20 mouse cellular contexts compared by ENCODE assay signal in the genomic region with DNA sequence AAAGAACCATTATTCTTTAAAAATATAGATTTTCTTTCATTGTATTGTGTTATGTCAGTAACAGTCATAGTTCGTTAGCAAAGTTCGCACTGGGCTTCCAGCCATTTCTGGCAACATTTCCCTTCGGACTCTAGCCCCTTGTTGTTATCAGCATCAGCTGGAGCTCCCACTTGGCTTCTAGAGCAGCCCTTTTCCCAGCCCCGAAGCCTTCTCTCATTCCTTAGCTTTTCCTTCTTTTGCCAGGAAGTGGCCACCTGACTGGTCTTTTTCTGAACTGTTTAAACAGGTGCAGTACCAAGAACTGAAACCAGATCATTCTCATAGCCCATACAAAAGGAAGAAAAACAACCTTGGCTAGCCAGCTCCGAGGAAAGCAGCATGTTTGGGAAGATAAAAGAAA.
DNase-seq lines count a peak whose midpoint lies in the region; ATAC-seq and TF ChIP-seq lines count a peak whose summit lies in the region.
"Had no signal": no experiment of that assay in that cellular context is flagged by ENCODE, and none has a peak within 500 bp of the region (broad histone marks: within the 10 kb centered on the region; RNA-seq: fewer than 3 reads in every experiment).

No protein-coding gene starts in this region.

- TF ChIP-seq CTCF in kidney, postnatal 0 days (IDR thresholded peaks at IDR 0.05; ENCODE audit: low read depth) = no peak

- 43% methylated on average over 5 of the region's 5 CpGs for WGBS in kidney, postnatal 0 days
- WGBS in embryonic facial prominence, embryonic 14.5 days = 59% methylated on average over 5 of the region's 5 CpGs
- 27% methylated on average over 5 of the region's 5 CpGs for WGBS in heart, embryonic 14.5 days
- WGBS in midbrain, embryonic 11.5 days = 70% methylated on average over 5 of the region's 5 CpGs

- no peaks in the 10 kb centered on the region for H3K9me3 ChIP-seq in kidney, postnatal 0 days (replicated peaks; ENCODE audit: low read length)
- H3K9me3 ChIP-seq in embryonic facial prominence, embryonic 14.5 days (ENCODE audit: control insufficient read depth, low read length) = no peaks in the 10 kb centered on the region
- no peaks in the 10 kb centered on the region for H3K9me3 ChIP-seq in heart, embryonic 14.5 days (ENCODE audit: control insufficient read depth, low read length)
- no peaks in the 10 kb centered on the region for H3K9me3 ChIP-seq in midbrain, embryonic 11.5 days (ENCODE audit: control insufficient read depth, low read length)
- H3K9me3 ChIP-seq: embryonic facial prominence, embryonic 15.5 days; forebrain, embryonic 10.5 days; hindbrain, embryonic 10.5 days; liver, embryonic 13.5 days had no signal

- no peaks in the 10 kb centered on the region for H3K27me3 ChIP-seq in kidney, postnatal 0 days (ENCODE audit: insufficient read depth, low read length)
- no peaks in the 10 kb centered on the region for H3K27me3 ChIP-seq in embryonic facial prominence, embryonic 14.5 days (replicated peaks; ENCODE audit: control insufficient read depth, insufficient read depth, low read length)
- H3K27me3 ChIP-seq in heart, embryonic 14.5 days (ENCODE audit: control insufficient read depth, insufficient read depth, low read length) = no peaks in the 10 kb centered on the region
- no peaks in the 10 kb centered on the region for H3K27me3 ChIP-seq in myocyte (ENCODE audit: control insufficient read depth, insufficient read depth, insufficient read length)
- no peaks in the 10 kb centered on the region for H3K27me3 ChIP-seq in midbrain, embryonic 11.5 days (ENCODE audit: control insufficient read depth, insufficient read depth, low read length)
- H3K27me3 ChIP-seq: embryonic facial prominence, embryonic 15.5 days; liver, embryonic 13.5 days had no signal

- DNase-seq in kidney, postnatal 0 days (ENCODE audit: low spot score) = no peak
- DNase-seq in kidney, postnatal 36 days = no peak
- DNase-seq in embryonic facial prominence, embryonic 14.5 days (ENCODE audit: low spot score) = no peak
- no peak for DNase-seq in midbrain, embryonic 11.5 days (ENCODE audit: low spot score, missing footprints)
- DNase-seq in spleen, adult 18-20 months = no peak
- DNase-seq: adrenal gland, postnatal 25 days; cerebellum, adult 2 months; gastrocnemius, postnatal 10 days; kidney, adult 8-10 months; liver, embryonic 13.5 days; midbrain, embryonic 14.5 days; retina, postnatal 1 day; thymus, adult 2 months had no signal

- no peak overlapping the region for H3K27ac ChIP-seq in kidney, postnatal 0 days
- H3K27ac ChIP-seq in embryonic facial prominence, embryonic 14.5 days (replicated peaks; ENCODE audit: low read depth, low read length) = no peak overlapping the region
- H3K27ac ChIP-seq in heart, embryonic 14.5 days (replicated peaks in 1 of 2; ENCODE audit: control insufficient read depth in 1 of 2, insufficient read depth in 1 of 2, low read depth in 2 of 2, low read length in 2 of 2) = no peak overlapping the region
- H3K27ac ChIP-seq in midbrain, embryonic 11.5 days (ENCODE audit: low read depth, low read length) = no peak overlapping the region
- H3K27ac ChIP-seq: embryonic facial prominence, embryonic 15.5 days; forebrain, embryonic 10.5 days; hindbrain, embryonic 10.5 days; left cerebral cortex, adult 2 months; liver, embryonic 13.5 days; macrophage had no signal

- H3ac ChIP-seq in myocyte (ENCODE audit: control insufficient read depth, insufficient read length) = no peak overlapping the region

- H3K79me2 ChIP-seq in myocyte (ENCODE audit: control insufficient read depth, insufficient read depth) = no peaks in the 10 kb centered on the region

- H3K9ac ChIP-seq in kidney, postnatal 0 days (ENCODE audit: low read depth, low read length) = no peak overlapping the region
- H3K9ac ChIP-seq in embryonic facial prominence, embryonic 14.5 days (ENCODE audit: low read depth, low read length) = no peak overlapping the region
- no peak overlapping the region for H3K9ac ChIP-seq in heart, embryonic 14.5 days (ENCODE audit: low read length)
- H3K9ac ChIP-seq in midbrain, embryonic 11.5 days (ENCODE audit: low read length) = no peak overlapping the region
- H3K9ac ChIP-seq: embryonic facial prominence, embryonic 15.5 days; liver, embryonic 13.5 days had no signal

- H3K36me3 ChIP-seq in kidney, postnatal 0 days (ENCODE audit: insufficient read depth, low read length) = no peaks in the 10 kb centered on the region
- no peaks in the 10 kb centered on the region for H3K36me3 ChIP-seq in embryonic facial prominence, embryonic 14.5 days (ENCODE audit: control insufficient read depth, insufficient read depth, low read length)
- H3K36me3 ChIP-seq in heart, embryonic 14.5 days (ENCODE audit: control insufficient read depth, insufficient read depth, low read length) = no peaks in the 10 kb centered on the region
- H3K36me3 ChIP-seq in myocyte (ENCODE audit: control insufficient read depth, insufficient read depth) = no peaks in the 10 kb centered on the region
- H3K36me3 ChIP-seq in midbrain, embryonic 11.5 days (ENCODE audit: control insufficient read depth, insufficient read depth, low read length) = no peaks in the 10 kb centered on the region
- H3K36me3 ChIP-seq: embryonic facial prominence, embryonic 15.5 days; forebrain, embryonic 10.5 days; hindbrain, embryonic 10.5 days; liver, embryonic 13.5 days had no signal

- no peak overlapping the region for H3K4me3 ChIP-seq in kidney, postnatal 0 days (replicated peaks; ENCODE audit: low read depth, low read length)
- no peak overlapping the region for H3K4me3 ChIP-seq in embryonic facial prominence, embryonic 14.5 days (ENCODE audit: low read depth, low read length)
- no peak overlapping the region for H3K4me3 ChIP-seq in heart, embryonic 14.5 days (ENCODE audit: control insufficient read depth in 1 of 2, insufficient read depth in 1 of 2, low read depth in 1 of 2, low read length in 2 of 2)
- no peak overlapping the region for H3K4me3 ChIP-seq in myocyte
- no peak overlapping the region for H3K4me3 ChIP-seq in midbrain, embryonic 11.5 days (ENCODE audit: low read depth, low read length)
- H3K4me3 ChIP-seq: embryonic facial prominence, embryonic 15.5 days; forebrain, embryonic 10.5 days; hindbrain, embryonic 10.5 days; left cerebral cortex, adult 2 months; liver, embryonic 13.5 days had no signal

- H3K4me2 ChIP-seq in kidney, postnatal 0 days (ENCODE audit: low read length) = 0 out of 2 replicates have a peak overlapping the region, but pooled peaks have one; percentile 23
- no peak overlapping the region for H3K4me2 ChIP-seq in embryonic facial prominence, embryonic 14.5 days (ENCODE audit: low read depth, low read length)
- peak overlapping the region; percentile 38 for H3K4me2 ChIP-seq in heart, embryonic 14.5 days (ENCODE audit: low read length)
- peak overlapping the region; percentile 6 for H3K4me2 ChIP-seq in myocyte (ENCODE audit: low read depth)
- H3K4me2 ChIP-seq in midbrain, embryonic 11.5 days = no peak overlapping the region
- H3K4me2 ChIP-seq: embryonic facial prominence, embryonic 15.5 days; liver, embryonic 13.5 days had no signal

- no peak for ATAC-seq in kidney, postnatal 0 days (replicated peaks; ENCODE audit: low FRiP score, low read depth)
- ATAC-seq in embryonic facial prominence, embryonic 14.5 days (ENCODE audit: low read depth) = 0 out of 2 replicates have a peak, but pooled peaks have one; percentile 37
- ATAC-seq in heart, embryonic 14.5 days (ENCODE audit: insufficient number of reproducible peaks, insufficient read depth, low FRiP score, low read depth) = no peak
- no peak for ATAC-seq in midbrain, embryonic 11.5 days (ENCODE audit: low FRiP score)

- no peak for TF ChIP-seq POLR2A in myocyte (IDR thresholded peaks at IDR 0.05; ENCODE audit: insufficient read length, low read depth)

- no peaks in the 10 kb centered on the region for H3K4me1 ChIP-seq in kidney, postnatal 0 days (replicated peaks; ENCODE audit: insufficient read depth, low read length)
- H3K4me1 ChIP-seq in embryonic facial prominence, embryonic 14.5 days (ENCODE audit: control insufficient read depth, insufficient read depth, low read length) = no peaks in the 10 kb centered on the region
- peaks cover 0 to 4% of the 10 kb centered on the region in 2 experiments; a peak in 1 of 4 replicates for H3K4me1 ChIP-seq in heart, embryonic 14.5 days (ENCODE audit: control insufficient read depth in 2 of 2, insufficient read depth in 2 of 2, low read length in 2 of 2)
- H3K4me1 ChIP-seq in midbrain, embryonic 11.5 days (ENCODE audit: control insufficient read depth, insufficient read depth, low read length) = no peaks in the 10 kb centered on the region
- H3K4me1 ChIP-seq: embryonic facial prominence, embryonic 15.5 days; forebrain, embryonic 10.5 days; hindbrain, embryonic 10.5 days; liver, embryonic 13.5 days had no signal

TF ChIP-seq in myocyte, 11 proteins besides CTCF, POLR2A, EP300 and RAD21:
- no peak for TF ChIP-seq SRF (IDR thresholded peaks at IDR 0.05; ENCODE audit: control insufficient read depth, insufficient read length, low read depth)
- TF ChIP-seq CEBPB (IDR thresholded peaks at IDR 0.05; ENCODE audit: insufficient read depth, poor library complexity, severe bottlenecking) = no peak
- no peak for TF ChIP-seq TCF12 (IDR thresholded peaks at IDR 0.05; ENCODE audit: insufficient read depth, poor library complexity, severe bottlenecking)
- no peak for TF ChIP-seq MYOD1 (IDR thresholded peaks at IDR 0.05; ENCODE audit: control insufficient read depth in 1 of 3, insufficient read length in 2 of 3, low read depth in 2 of 3)
- no peak for TF ChIP-seq MAX (IDR thresholded peaks at IDR 0.05; ENCODE audit: low read depth)
- TF ChIP-seq REST (IDR thresholded peaks at IDR 0.05; ENCODE audit: insufficient read depth, insufficient read length) = no peak
- TF ChIP-seq E2F4 (IDR thresholded peaks at IDR 0.05; ENCODE audit: insufficient read depth) = no peak

Comparison
In these comparisons a context has a peak if more than half of its experiments do, and no peak if none do; other contexts are left out.
1. H3K4me2 ChIP-seq: peak in kidney, postnatal 0 days (single experiment), heart, embryonic 14.5 days (single experiment) and myocyte (single experiment); none in embryonic facial prominence, embryonic 14.5 days (single experiment) and midbrain, embryonic 11.5 days (single experiment).